Mouse (Mus musculus): ENCODE measurements around the gene Srcin1.
A peak's percentile ranks its signal among the peaks of the same experiment; 100 is the strongest.

The Srcin1 gene

GRCm38 (mm10) chr11:97468639-97469287 lies 107.2 kb downstream of the Srcin1 start:
- peak; percentile 86 for DNase-seq (ENCODE audit: inconsistent ontology term)

GRCm38 (mm10) chr11:97466444-97467160 lies 109.4 kb downstream of the Srcin1 start:
- no peak for DNase-seq (ENCODE audit: inconsistent ontology term)

- no peak for DNase-seq (ENCODE audit: inconsistent ontology term)
These were observed 110.0 kb downstream of the Srcin1 start for GRCm38 (mm10) chr11:97465957-97466356.

- DNase-seq (ENCODE audit: inconsistent ontology term), result peak; percentile 31
These were observed 112.0 kb downstream of the Srcin1 start for GRCm38 (mm10) chr11:97463991-97464390.

GRCm38 (mm10) chr11:97463166-97463565 lies 112.8 kb downstream of the Srcin1 start:
- no peak for DNase-seq (ENCODE audit: inconsistent ontology term)

- DNase-seq (ENCODE audit: inconsistent ontology term), result no peak
These were observed 113.4 kb downstream of the Srcin1 start for GRCm38 (mm10) chr11:97462538-97462937.

GRCm38 (mm10) chr11:97461307-97461820 lies 114.6 kb downstream of the Srcin1 start:
- no peak for DNase-seq (ENCODE audit: inconsistent ontology term)
